Mouse (Mus musculus) mouse embryonic stem cell (cell line): ENCODE results near the gene Bicral.

ENCODE experiments used
- in situ Hi-C, 2 experiments: fragments of 300-500 bp; cut with MboI; formaldehyde crosslinking; loops; 1 replicate in 1 of 2; 3 replicates in 1 of 2; pipeline ENCODE4 v1.14.3; 2019 to 2020; ENCODE audit warnings: low sequenced_read_pairs in 2 of 2, low pct_unique_long_range_greater_than_20kb in 1 of 2, mixed read lengths in 1 of 2; ENCODE audit not compliant: unreplicated experiment in 1 of 2

Bicral gene

DNA sequence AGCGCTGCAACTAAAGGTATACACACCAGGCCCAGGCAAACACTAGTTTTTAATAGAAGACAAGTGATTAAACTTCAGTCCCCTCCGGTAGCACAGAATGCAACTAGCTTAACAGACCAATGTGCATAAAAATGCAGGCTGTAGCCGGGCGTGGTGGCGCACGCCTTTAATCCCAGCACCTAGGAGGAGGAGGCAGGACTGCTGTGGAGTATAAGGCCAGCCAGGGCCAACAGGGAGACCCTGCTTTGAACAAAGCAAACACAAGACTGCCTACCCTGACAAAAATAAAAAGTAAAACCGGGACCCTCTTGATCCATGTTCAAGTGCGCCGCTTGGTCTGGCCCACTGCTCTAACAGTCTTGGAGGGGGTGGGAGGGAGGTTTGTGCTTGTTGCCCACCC, 83.2 kb downstream of the Bicral start:
- in situ Hi-C loops: loop anchor here in 1 of 2 experiments (10.0 kb wide), 1 partner anchor 110 kb away; no protein-coding TSS in a partner anchor

DNA sequence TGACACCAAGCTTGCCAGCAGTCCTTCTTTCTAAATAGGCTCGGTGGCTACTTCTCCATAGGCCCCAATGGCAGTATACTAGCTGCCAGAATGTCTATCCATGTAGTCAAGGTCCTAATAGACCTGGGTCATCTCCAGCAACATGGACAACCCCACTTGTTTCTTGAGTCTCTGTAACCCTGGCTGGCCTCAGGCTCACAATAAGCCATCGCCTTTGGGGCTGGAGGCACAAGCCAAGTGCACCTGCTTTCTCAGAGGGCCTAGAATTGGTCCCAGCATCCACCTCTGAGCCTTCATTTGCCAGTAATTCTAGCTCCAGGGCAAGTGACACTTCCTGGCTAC, 84.2 kb downstream of the Bicral start:
- in situ Hi-C loops: loop anchor here (10.0 to 25.0 kb wide), 2 partner anchors 111 to 238 kb away; partner anchors contain the start of gene Ubr2 (in 1 of the 2)

DNA sequence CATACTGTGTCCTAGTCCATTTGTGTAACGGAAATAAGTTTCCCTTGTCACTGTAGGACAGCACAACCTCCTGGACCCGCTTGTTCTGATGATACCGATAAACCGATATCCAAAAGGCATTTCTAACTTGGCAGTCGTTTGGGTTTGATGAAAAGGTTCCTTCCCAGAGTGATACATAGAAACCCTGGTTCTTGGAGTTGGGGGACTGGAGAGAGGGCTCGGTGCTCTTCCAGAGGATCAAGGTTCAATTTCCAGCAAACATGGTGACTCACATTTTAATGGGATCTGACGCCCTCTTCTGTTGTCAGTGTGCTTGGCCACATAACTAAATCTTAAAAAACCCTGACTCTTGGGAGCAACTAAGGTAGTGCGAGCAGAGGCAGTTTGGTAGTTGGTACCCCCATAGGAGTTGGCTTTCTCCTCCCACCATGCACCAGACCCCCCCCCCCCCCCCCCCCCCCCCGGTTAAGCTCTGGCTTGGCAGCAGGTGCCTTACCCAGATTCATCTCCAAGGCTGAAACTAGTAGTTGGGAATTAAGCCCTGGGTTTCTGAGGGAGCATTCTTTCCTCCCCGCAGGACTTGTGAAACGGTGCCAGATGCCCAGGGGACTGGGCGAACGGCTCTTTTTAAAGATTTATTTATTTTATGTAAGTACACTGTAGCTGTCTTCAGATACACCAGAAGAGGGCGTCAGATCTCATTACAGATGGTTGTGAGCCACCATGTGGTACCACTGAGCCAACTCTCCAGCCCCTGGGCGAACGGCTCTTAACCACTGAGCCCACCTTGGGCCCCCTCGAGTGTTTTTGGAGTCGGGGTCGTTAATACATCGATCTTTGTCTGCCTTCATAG, 84.8 kb downstream of the Bicral start:
- in situ Hi-C loops: loop anchor here (10.0 to 25.0 kb wide), 2 partner anchors 111 to 239 kb away; partner anchors contain the start of gene Ubr2 (in 1 of the 2)

DNA sequence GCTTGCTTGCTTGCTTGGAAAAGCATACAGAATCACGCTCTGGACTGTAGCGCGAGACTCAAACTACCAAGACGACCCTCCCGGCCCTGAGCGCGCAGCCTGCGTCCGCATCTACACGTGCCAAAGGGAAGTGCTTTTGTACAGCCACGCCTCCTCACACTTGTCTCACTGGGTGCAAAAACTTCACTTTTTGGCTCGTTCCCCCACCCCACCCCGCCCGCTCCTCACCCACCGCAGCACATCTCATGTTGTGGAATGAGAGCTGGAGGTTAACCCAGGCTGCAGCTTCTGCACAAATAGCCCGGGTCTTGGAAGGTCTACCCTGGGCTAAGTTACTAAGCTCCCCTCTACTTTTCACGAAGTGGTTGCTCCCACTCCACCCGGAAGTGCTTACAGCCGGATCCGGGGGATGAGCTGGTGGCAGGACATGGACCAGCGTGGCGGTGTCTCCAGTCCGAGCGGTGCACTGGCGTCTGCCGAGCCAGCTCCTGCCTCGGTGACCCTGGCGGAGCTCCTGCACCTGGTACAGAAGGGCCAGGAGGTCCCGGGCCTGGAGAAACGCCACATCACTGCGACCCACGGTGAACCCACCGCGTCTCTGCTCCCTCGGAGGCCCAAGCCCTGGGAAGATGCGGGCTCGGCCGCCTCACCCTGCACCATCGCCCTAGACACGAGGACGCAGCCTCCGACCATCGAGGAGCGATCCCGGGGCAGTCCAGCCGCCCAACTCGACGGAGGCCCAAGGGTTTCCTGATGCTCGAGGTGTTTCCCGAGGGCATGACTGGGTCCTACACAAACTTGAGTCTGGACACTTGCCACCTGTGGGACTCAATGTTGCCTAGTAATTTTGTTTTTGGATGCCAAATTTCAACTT, 85.6 kb downstream of the Bicral start, which contains the start of gene 2310039H08Rik:
TSS of gene 2310039H08Rik (plus strand) at position 232 of the 874 bp plus-strand sequence.
- in situ Hi-C loops: loop anchor here (10.0 to 25.0 kb wide), 2 partner anchors 112 to 240 kb away; partner anchors contain the start of gene Ubr2 (in 1 of the 2)

DNA sequence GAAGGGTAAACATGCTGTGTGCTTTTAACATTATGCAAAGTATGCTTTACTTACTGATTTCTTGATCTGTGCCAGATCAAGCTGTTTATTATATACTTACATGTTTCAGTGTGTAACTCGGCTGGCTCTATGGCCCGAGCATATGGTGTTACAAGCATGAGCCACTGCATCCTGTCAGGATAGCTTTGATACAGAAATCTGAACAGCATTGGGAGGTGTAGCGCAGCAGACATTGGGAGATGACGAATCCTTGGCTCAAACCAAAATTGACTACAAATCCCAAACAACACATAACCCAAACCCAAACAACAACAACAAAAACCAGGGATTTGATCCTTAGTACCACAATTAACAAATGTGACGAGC, 86.3 kb downstream of the Bicral start:
- in situ Hi-C loops: loop anchor here (10.0 to 25.0 kb wide), 2 partner anchors 113 to 240 kb away; partner anchors contain the start of gene Ubr2 (in 1 of the 2)

DNA sequence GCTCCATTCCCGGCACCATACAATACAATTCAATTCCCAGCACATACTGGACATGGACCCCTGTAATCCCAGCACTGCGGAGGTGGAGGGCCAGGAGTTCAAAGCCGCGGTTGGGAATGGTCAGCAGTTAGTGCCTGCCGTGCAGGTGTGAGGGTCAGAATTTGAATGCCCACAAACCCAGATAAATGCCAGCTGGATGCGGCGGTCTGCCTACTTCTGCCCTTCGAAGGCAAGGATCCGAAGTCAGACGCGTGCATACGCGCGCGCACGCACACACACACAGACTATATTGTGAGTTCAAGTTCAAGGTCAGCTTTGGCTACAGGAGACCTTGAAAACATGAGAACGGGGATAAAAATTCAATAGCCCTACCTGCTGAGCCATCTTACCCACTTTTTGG, 86.7 kb downstream of the Bicral start:
- in situ Hi-C loops: loop anchor here (10.0 to 25.0 kb wide), 2 partner anchors 113 to 241 kb away; partner anchors contain the start of gene Ubr2 (in 1 of the 2)

DNA sequence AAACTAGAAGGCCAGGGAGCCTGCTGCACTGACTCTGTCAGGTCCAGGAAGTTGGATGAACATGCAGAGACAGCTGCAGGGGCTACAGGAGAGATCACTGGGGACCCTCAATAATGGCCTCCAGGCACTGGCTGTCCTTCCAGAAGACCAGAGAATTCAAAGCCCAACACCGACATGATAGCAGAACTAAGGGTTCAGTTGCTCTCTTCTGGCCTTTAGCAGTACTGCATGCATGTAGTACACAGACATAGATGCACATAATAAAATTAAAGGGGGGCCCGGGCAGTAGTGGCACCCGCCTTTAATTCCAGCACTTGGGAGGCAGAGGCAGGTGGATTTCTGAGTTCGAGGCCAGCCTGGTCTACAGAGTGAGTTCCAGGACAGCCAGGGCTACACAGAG, 87.3 kb downstream of the Bicral start:
- in situ Hi-C loops: loop anchor here (10.0 to 25.0 kb wide), 2 partner anchors 114 to 241 kb away; partner anchors contain the start of gene Ubr2 (in 1 of the 2)

DNA sequence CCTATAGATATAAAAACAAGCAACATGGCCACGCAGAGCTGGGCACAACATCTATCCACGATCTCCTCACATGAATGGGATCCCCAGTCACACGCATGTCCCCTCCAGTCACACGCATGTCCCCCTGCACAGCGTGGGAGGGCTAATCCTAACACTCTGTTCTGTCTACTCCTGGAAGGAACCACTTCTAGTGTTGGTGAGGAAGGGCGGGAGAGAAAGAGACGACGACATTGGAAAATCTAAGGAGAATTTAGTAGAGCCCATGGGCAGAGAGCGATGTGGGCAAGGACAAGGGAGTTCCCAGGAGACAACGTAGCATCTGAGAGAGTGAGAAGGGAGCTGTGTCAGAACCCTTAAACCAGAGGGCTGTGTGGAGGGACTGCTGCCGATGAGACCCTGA, 87.7 kb downstream of the Bicral start:
- in situ Hi-C loops: loop anchor here (10.0 to 25.0 kb wide), 2 partner anchors 114 to 242 kb away; partner anchors contain the start of gene Ubr2 (in 1 of the 2)

DNA sequence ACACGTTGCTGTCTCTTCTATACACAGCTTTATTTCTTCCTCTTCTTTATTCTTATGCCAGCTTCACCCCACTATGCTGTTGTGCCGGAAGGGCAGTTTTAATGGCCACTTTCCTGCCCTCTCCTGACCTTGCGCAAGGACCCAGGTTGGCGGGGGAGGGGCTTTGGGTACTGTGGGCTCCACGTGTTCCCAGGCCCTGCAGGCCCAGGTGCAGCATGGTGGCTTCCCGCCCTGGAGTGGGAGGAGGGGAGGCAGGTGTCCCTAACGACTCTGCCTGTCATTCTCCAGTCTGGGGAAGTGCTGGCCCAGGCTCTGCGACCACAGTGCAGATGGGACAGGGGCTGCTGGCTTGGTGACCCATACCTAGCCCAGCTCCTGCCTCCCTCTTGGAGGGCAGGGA, 90.4 kb downstream of the Bicral start:
- in situ Hi-C loops: loop anchor here in 1 of 2 experiments (25.0 kb wide), 1 partner anchor 244 kb away; the partner anchor contains the start of gene Ubr2

DNA sequence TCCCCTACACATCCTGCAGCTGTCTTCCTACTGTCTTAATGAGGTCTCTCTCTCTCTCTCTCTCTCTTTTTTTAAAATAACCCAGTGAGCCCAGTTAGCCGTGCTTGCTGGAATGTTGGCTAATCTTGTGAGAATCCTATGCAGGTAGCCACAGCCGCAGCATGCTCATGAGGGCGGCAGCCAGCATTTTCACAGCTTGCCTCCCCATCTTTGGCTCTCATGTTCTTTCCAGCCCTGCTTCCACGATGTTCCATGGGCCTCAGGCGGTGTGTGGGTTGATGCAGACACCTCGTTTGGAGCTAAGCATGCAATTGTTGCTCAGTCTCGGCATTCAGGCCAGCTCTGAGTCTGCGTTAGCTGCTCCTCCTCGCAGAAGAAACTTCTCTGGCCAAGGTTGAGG, 93.4 kb downstream of the Bicral start:
- in situ Hi-C loops: loop anchor here in 1 of 2 experiments (25.0 kb wide), 1 partner anchor 247 kb away; the partner anchor contains the start of gene Ubr2

DNA sequence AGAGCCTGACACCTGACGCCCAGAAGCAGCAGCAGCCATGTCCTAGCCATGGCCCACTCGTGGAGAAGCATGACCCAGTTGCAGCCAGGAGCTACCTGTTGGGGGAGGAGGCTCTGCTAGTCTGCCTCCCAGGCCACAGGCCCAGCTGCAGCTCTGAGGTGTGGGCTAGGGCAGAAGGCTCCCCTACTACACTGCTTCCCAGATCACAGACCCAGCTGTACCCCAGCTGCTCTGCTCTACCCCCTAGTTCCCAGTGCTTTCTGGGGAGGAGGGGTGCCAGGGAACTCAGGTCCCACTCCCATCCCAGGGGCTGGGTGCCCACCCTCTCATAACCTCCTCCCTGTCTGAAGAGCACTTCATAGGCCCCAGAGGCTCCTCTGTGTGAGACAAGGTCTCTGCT, 94.7 kb downstream of the Bicral start, which contains the start of gene Ptcra:
TSS of gene Ptcra (minus strand) at position 169 of the 400 bp plus-strand sequence.
- in situ Hi-C loops: loop anchor here in 1 of 2 experiments (25.0 kb wide), 1 partner anchor 249 kb away; the partner anchor contains the start of gene Ubr2

DNA sequence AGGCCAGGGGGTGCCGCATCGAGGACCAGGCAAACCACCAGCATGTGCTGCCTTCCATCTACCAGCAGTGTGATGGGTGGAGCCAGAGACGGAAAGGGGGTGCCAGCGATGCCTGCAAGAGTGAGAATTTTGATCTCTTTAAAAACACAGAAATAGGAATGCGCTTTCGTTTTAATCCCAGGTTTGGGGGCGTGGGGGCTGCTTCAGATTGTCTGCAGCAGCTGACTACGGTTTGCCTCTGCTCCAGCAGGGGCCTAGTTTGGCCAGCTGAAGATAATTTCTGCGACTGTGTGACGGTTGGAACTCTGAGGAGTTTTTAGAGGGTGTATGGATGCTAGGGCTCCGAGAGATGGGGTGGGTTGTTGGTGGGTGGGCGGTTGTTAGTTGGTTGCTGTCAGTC, 99.5 kb downstream of the Bicral start:
- in situ Hi-C loops: loop anchor here in 1 of 2 experiments (25.0 kb wide), 1 partner anchor 254 kb away; the partner anchor contains the start of gene Ubr2

DNA sequence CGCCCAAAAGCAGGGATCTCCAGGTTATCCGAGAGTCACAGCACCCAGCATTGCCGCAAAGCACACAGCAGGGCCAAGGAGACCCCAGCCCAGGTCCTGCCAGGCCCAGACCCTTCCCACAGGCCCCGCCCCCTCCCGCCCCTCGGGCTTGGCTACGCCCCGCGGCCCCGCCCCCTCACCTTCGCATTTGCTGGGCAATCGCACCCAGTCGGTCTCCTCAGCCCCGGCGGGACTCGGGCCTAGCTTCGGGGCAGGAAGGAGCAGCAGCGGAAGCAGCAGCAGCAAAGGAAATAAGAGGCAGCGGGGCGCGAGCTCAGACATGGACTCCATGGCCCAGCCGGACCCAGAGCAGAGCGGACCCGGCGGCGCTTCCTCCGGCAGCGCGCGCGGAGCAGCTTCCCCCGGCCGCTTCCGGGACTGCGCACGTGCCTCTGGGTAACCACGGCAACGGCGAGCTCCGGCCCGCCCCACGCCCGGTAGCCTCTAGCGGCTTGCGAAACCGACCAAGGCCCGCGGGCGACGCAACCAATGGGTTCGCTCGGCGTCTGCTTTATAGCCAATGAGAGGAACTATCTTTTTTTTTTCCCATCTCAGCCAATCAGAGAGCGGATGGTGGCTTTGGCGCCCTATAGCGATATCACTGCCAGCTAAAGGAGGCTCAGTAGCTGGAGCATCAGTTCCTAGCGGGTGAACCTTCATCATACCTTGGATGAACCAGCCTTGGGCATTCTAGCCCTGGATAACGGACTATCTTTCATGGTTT, 106.3 kb downstream of the Bicral start, which contains the start of gene Cnpy3:
TSS of gene Cnpy3 (minus strand) at position 421 of the 763 bp plus-strand sequence.
- in situ Hi-C loops: loop anchor here in 1 of 2 experiments (25.0 kb wide), 1 partner anchor 260 kb away; the partner anchor contains the start of gene Ubr2

DNA sequence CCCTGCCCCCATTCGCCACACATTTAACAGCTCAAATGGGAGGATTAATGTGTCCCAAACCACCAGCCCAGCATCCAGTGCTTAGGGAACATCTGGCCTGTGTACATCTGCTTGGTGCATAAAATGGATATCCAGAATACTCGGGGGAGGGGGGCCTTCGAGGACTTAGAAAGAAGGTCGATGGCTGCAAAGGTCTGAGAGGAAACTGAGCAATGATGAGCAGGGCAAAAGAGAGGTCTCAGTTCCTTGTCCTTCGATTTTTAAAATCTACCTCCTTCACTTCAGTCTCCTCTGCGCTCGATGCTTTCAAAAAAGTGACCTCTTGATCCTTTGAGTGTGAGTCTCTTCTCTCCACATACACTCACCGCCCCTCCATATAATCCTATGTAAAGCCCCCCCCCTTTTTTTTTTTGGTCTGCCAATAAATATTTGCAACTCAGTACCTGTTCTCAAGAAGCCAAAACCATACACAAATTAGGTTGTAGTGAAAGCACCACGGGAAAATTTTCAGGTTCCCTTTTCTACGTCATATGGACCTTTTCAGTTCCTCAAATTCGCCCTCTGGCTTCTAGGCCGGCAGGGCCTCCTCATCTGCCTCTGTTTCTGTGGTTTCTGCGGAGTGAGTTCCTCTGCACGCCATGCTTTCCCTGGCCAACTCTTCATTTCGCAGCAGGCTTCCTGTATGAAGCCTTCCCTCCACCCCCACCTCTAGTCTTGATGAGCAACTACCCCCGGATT, 107.1 kb downstream of the Bicral start:
- in situ Hi-C loops: loop anchor here in 1 of 2 experiments (25.0 kb wide), 1 partner anchor 261 kb away; the partner anchor contains the start of gene Ubr2

DNA sequence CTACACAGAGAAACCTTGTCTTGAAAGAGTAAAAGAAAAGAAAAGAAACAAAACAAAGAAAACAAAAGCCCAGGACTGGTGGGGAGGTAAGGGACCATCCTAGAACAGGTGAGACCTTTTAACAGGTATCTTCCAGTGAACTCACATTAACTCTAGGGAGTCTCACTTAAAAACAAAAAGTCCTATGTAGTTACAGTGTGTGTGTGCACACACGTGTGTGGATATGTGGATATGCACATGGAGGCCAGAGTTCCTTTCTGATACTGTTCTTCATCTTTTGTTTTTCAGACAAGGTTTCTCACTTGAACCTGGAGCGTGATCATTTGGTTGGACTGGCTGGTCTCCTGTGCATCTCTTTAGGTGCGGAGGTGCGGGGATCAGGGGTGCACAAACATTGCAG, 107.7 kb downstream of the Bicral start:
- in situ Hi-C loops: loop anchor here in 1 of 2 experiments (25.0 kb wide), 1 partner anchor 262 kb away; the partner anchor contains the start of gene Ubr2

DNA sequence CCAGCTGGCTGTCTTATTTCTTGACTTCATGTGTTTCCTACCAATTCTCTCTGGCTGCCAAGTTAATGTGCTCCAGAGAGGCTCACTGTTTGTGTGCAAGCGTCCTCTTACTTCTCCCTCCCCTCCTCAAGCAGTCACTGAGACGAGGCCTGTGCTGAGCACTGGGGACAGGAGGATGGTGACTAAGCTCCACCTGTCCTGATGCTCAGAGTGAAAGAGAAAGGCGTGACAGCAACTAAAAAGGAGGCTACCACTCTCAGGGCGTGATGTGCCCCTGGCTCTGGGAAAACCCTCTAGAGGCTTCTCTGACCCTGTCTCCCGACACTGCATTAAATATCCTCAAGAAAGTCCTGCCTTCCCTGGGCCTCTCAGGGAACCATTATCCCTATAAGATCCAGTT, 109.0 kb downstream of the Bicral start:
- in situ Hi-C loops: no loop called here
